ENCODE assay signal across 1 mouse cellular context in the genomic region with DNA sequence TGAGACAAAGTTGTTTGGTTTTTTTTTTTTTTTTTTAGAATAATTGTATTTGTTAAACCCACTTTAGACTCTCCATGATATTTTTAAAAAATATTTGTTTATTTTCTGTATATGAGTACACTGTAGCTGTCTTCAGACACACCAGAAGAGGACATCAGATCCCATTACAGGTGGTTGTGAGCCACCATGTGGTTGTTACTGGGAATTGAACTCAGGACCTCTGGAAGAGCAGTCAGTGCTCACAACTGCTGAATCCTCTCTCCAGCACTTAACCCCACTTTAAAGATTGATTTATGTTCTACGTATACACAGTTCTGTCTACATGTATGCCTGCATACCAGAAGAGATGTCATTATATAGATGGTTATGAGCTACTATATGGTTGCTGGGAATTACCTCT.
TF ChIP-seq lines count a peak whose summit lies in the region.

No protein-coding gene starts in this region.

TF ChIP-seq in MEL, 35 proteins besides CTCF, POLR2A, EP300 and RAD21:
- TF ChIP-seq SMC3 (IDR thresholded peaks at IDR 0.05; ENCODE audit: low read depth, low read length), result peak; percentile 29; the same call in 1 of the 2 replicates
